Mouse (Mus musculus) adrenal gland, postnatal 10 days (tissue): ENCODE measurements around the gene Nav2. TPM values are rescaled to one million over a fixed set of nuclear protein-coding genes. Genes with fewer than 3 reads are reported as not detected.

Experiments
- DNase-seq: peaks from one replicate; pipeline ENCODE4 v3.0.0; 2021; ENCODE audit warnings: mixed read lengths
- total RNA-seq, 2 experiments: library from RNA; stranded (reverse); gene quantifications; 2 replicates each; pipeline ENCODE4 v1.2.3; 2021

Nav2 gene
- total RNA-seq, 2 experiments from 2014 or later = 12.2 to 25.6 TPM

- DNase-seq = peak; percentile 73
These were observed 614.0 kb downstream of the Nav2 start for GRCm38 (mm10) chr7:49522411-49523114.

- no peak for DNase-seq
These were observed 614.6 kb downstream of the Nav2 start for GRCm38 (mm10) chr7:49523115-49523445.

- DNase-seq = peak; percentile 69
These were observed 615.2 kb downstream of the Nav2 start for GRCm38 (mm10) chr7:49523729-49524128.

- no peak for DNase-seq
These were observed 617.0 kb downstream of the Nav2 start for GRCm38 (mm10) chr7:49525348-49526100.

GRCm38 (mm10) chr7:49526101-49526499 is 617.6 kb downstream of the Nav2 start:
- DNase-seq = no peak

GRCm38 (mm10) chr7:49527495-49527894 is 619.0 kb downstream of the Nav2 start:
- DNase-seq = no peak

GRCm38 (mm10) chr7:49527925-49528324 is 619.4 kb downstream of the Nav2 start:
- no peak for DNase-seq

GRCm38 (mm10) chr7:49529498-49529897 is 621.0 kb downstream of the Nav2 start:
- peak; percentile 28 for DNase-seq

GRCm38 (mm10) chr7:49533571-49533970 is 625.1 kb downstream of the Nav2 start:
- DNase-seq = no peak

- DNase-seq = no peak
These were observed 625.7 kb downstream of the Nav2 start for GRCm38 (mm10) chr7:49534208-49534607.

GRCm38 (mm10) chr7:49538360-49538759 is 629.8 kb downstream of the Nav2 start:
- no peak for DNase-seq

- no peak for DNase-seq
These were observed 631.7 kb downstream of the Nav2 start for GRCm38 (mm10) chr7:49540181-49540580.

GRCm38 (mm10) chr7:49542135-49542534 is 633.6 kb downstream of the Nav2 start:
- DNase-seq = no peak

GRCm38 (mm10) chr7:49544775-49545705 is 636.5 kb downstream of the Nav2 start:
- DNase-seq = no peak

- no peak for DNase-seq
These were observed 637.2 kb downstream of the Nav2 start for GRCm38 (mm10) chr7:49545706-49546097.

GRCm38 (mm10) chr7:49548397-49548796 is 639.9 kb downstream of the Nav2 start:
- no peak for DNase-seq

GRCm38 (mm10) chr7:49553236-49553981 is 644.9 kb downstream of the Nav2 start:
- no peak for DNase-seq

- DNase-seq = peak; percentile 28
These were observed 649.7 kb downstream of the Nav2 start for GRCm38 (mm10) chr7:49558240-49558640.

GRCm38 (mm10) chr7:49558895-49559294 is 650.4 kb downstream of the Nav2 start:
- DNase-seq = peak; percentile 68

GRCm38 (mm10) chr7:49560012-49560411 is 651.5 kb downstream of the Nav2 start:
- DNase-seq = no peak

GRCm38 (mm10) chr7:49562404-49562803 is 653.9 kb downstream of the Nav2 start:
- DNase-seq = no peak

- no peak for DNase-seq
These were observed 654.3 kb downstream of the Nav2 start for GRCm38 (mm10) chr7:49562851-49563250.
